Mouse (Mus musculus) ES-Bruce4 (cell line): ENCODE results near the gene 1700037H04Rik.

ENCODE experiments used
- CTCF ChIP-seq: IDR thresholded peaks from one replicate; pipeline ENCODE4 v1.8.1; 2011; ENCODE audit warnings: low read depth, low read length
- EP300 ChIP-seq: IDR thresholded peaks from 2 replicates; pipeline ENCODE4 v1.6.1; 2011; ENCODE audit warnings: low read depth, low read length; ENCODE audit not compliant: insufficient read depth

- TF ChIP-seq CTCF (no peak), EP300 (no peak)
Observed at GRCm38 (mm10) chr2:131130849-131131248, 29.0 kb downstream of the 1700037H04Rik start.
